Mouse (Mus musculus) liver, adult 2 months (tissue): Measurements from ENCODE around the gene Litaf.

ENCODE experiments used
- CTCF ChIP-seq: fragments of 200-500 bp; IDR thresholded peaks from 2 replicates; pipeline ENCODE4 v1.5.1; 2011; ENCODE audit warnings: low read depth, low read length, control low read depth
- POLR2A ChIP-seq: fragments of 200-500 bp; IDR thresholded peaks from 2 replicates; pipeline ENCODE4 v1.6.1; 2011; ENCODE audit warnings: low read length, control low read depth; ENCODE audit not compliant: insufficient read depth; ENCODE audit errors: extremely low read depth

DNA sequence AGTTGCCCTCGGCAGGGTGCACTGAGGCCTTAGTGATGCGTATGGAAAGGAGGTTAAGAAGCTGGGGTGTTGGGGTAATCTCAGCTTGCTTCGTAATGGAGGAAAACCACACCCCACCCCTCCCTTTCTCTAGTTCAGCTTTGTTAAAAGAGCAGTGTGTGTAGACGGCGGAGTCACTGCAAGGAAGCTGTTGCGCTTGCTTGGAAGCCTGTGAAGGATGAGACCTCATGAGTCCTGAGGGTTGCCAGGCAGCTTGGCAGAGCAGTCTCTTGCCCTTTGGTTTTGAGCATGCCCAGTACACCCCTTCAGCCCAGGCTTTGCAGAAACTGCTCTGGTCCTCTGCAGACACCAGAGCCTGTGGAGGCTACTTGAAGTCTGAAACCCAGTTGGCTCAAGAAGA, 7.1 kb upstream of the Litaf start:
- no peak for TF ChIP-seq CTCF
- TF ChIP-seq POLR2A: no peak
